Comparison of ENCODE assay signal across 8 mouse cellular contexts in genomic region chr7:144175481-144176233, GRCm38 (mm10).
DNase-seq lines count a peak whose midpoint lies in the region; ATAC-seq and TF ChIP-seq lines count a peak whose summit lies in the region.

No protein-coding gene starts in this region.

- ATAC-seq in heart, postnatal 0 days (ENCODE audit: insufficient read depth, low read depth): no peak
- ATAC-seq in midbrain, embryonic 16.5 days: peak; percentile 88
- ATAC-seq in CD4-positive, CD25-positive, alpha-beta regulatory T cell, adult 4 months: no peak
- ATAC-seq in megakaryocyte progenitor cell, adult 5-6 weeks (replicated peaks; ENCODE audit: poor library complexity): no peak

- WGBS in heart, postnatal 0 days: 5% methylated on average over 40 of the region's 40 CpGs
- 2% methylated on average over 40 of the region's 40 CpGs for WGBS in midbrain, embryonic 16.5 days

- no peaks in the 10 kb centered on the region for H3K9me3 ChIP-seq in heart, postnatal 0 days (replicated peaks; ENCODE audit: control insufficient read depth, low read length)
- no peaks in the 10 kb centered on the region for H3K9me3 ChIP-seq in midbrain, embryonic 16.5 days (replicated peaks; ENCODE audit: control insufficient read depth, low read length, poor library complexity, severe bottlenecking)

- H3K27me3 ChIP-seq in heart, postnatal 0 days (ENCODE audit: control insufficient read depth, insufficient read depth, low read length): peaks cover 33% of the 10 kb centered on the region
- H3K27me3 ChIP-seq in midbrain, embryonic 16.5 days (ENCODE audit: control insufficient read depth, insufficient read depth, low read depth, low read length): no peaks in the 10 kb centered on the region

- H3K9ac ChIP-seq in heart, postnatal 0 days (replicated peaks; ENCODE audit: low read depth, low read length): no peak overlapping the region
- H3K9ac ChIP-seq in midbrain, embryonic 16.5 days (ENCODE audit: low read depth, low read length): peak overlapping the region; percentile 84

- peak overlapping the region; percentile 69 for H3K4me2 ChIP-seq in heart, postnatal 0 days (ENCODE audit: low read depth, low read length)
- peak overlapping the region; percentile 71 for H3K4me2 ChIP-seq in midbrain, embryonic 16.5 days (ENCODE audit: low read length)

- no peak for TF ChIP-seq CTCF in heart, postnatal 0 days (IDR thresholded peaks at IDR 0.05; ENCODE audit: low read depth)

- no peaks in the 10 kb centered on the region for H3K4me1 ChIP-seq in heart, postnatal 0 days (ENCODE audit: control insufficient read depth, insufficient read depth)
- H3K4me1 ChIP-seq in midbrain, embryonic 16.5 days (ENCODE audit: control insufficient read depth, insufficient read depth, low read length): peaks cover 25% of the 10 kb centered on the region

- no peak for TF ChIP-seq EP300 in heart, postnatal 0 days (IDR thresholded peaks at IDR 0.05; ENCODE audit: low read depth)

- H3K27ac ChIP-seq in heart, postnatal 0 days (ENCODE audit: low read depth): no peak overlapping the region
- peak overlapping the region; percentile 93 for H3K27ac ChIP-seq in midbrain, embryonic 16.5 days (ENCODE audit: low read length)

- peak; percentile 69 to 75 for DNase-seq in left cerebral cortex, adult 18-20 months (ENCODE audit: low spot score in 2 of 2)
- no peak for DNase-seq in left cerebral cortex, adult 11 months (ENCODE audit: low spot score)
- DNase-seq in embryo, embryonic 10.5 days (ENCODE audit: low spot score): peak; percentile 40
- no peak for DNase-seq in heart, postnatal 0 days (ENCODE audit: low spot score)
- peak; percentile 40 to 71 for DNase-seq in layer of hippocampus, adult 18-20 months (ENCODE audit: low spot score in 2 of 2)

- peak overlapping the region; percentile 38 for H3K4me3 ChIP-seq in heart, postnatal 0 days (ENCODE audit: low read depth, low read length)
- H3K4me3 ChIP-seq in midbrain, embryonic 16.5 days (ENCODE audit: low read depth, low read length): peak overlapping the region; percentile 59

- H3K36me3 ChIP-seq in heart, postnatal 0 days (replicated peaks; ENCODE audit: control insufficient read depth, insufficient read depth, low read length): no peaks in the 10 kb centered on the region
- H3K36me3 ChIP-seq in midbrain, embryonic 16.5 days (ENCODE audit: control insufficient read depth, insufficient read depth, low read length): no peaks in the 10 kb centered on the region; the same call in 1 of the 2 replicates

Comparison
In these comparisons a context has a peak if more than half of its experiments do, and no peak if none do; other contexts are left out.
1. DNase-seq: peak in left cerebral cortex, adult 18-20 months (2 of 2), embryo, embryonic 10.5 days (single experiment) and layer of hippocampus, adult 18-20 months (2 of 2); none in left cerebral cortex, adult 11 months (single experiment) and heart, postnatal 0 days (single experiment).